Mouse (Mus musculus) adrenal gland, adult (tissue): ENCODE results near the gene Cfap73.
A peak's percentile ranks its signal among the peaks of the same experiment; 100 is the strongest.

Experiments
- DNase-seq, 2 experiments: peaks; one replicate each; pipeline ENCODE4 v3.0.0; 2022 to 2023; ENCODE audit warnings: low spot score in 1 of 2; ENCODE audit not compliant: inconsistent age in 2 of 2

Cfap73 gene

DNA sequence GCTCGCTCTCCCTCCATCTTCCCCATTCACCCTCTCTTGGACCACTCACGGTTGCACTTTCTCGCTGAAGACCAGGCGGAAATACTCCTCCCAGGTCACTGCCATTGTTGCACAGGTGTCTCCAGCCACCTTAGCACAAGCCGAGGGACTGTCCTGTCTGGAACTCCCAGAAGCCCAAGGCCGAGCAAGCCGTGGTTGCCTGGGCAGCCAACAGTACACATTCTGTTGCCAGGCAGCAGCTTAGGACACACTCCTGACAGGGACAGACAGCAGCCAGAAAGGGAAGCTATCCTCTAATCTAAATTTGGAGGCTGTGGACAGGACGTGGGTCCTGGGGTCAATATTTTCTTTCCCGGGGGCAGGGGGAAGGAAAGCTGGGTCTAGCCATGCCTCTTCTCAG, at the start of gene Cfap73:
Gene Cfap73 (minus strand): TSS at position 105 of the 400 bp plus-strand sequence.
- DNase-seq = peak; percentile 57 to 78

DNA sequence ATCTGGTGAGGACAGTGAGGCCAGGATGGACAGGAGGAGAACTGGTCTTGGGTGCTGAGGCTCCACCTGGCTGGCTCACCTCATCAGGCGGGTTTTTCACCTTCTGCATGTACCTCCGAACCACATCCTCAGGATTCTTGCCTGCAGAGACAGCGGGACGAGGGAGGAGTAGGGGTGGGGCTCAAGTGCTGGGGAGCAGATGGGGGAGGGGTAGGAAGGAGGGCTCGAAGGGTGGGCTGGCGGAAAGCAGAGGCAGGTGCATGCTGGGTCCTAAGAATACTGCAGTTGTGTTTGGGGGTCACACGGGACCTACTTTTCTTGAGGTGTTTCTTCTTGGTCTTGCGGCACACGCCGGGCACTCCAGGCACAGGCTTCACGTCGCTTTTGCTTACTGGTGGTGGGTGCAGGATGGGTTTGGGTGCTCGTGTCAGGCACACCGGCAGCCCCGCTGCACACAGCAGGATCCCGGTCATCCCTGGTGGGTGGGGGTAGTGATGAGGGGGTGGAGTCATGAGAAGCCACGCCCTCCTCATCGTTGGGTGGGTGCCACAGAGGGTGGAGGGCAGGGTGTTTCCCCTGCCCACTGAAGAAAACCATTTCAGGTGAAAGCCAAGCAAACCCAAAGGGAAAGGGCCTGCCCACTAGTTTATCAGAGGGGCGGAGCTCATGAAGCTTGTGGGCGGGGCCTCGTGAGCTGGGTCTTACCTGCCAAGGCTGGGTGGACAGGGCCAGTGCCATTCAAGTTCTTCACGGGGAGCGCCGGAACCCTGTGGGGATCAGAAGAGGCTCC, 49.1 kb upstream of the Cfap73 start:
- DNase-seq = no peak

DNA sequence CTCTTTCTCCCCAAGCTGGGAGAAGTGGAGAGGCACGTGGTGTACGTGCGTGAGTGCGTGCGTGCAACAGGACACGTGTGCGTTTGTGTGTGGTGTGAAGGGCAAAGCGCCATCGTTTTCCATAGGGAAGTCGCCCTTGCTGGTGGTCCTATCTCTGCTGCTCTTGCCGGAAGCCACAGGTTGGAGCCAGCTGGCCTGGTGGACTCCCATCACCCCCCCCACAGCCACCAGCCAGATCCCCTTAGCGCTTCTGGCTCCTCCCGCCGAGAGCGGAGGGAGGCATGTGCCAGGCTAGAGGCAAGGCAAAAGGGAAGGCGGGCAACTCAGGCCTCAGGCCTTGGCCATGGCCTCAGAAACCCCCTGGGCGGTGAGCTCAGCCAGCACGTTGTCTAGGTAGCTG, 46.9 kb upstream of the Cfap73 start:
- DNase-seq = no peak

DNA sequence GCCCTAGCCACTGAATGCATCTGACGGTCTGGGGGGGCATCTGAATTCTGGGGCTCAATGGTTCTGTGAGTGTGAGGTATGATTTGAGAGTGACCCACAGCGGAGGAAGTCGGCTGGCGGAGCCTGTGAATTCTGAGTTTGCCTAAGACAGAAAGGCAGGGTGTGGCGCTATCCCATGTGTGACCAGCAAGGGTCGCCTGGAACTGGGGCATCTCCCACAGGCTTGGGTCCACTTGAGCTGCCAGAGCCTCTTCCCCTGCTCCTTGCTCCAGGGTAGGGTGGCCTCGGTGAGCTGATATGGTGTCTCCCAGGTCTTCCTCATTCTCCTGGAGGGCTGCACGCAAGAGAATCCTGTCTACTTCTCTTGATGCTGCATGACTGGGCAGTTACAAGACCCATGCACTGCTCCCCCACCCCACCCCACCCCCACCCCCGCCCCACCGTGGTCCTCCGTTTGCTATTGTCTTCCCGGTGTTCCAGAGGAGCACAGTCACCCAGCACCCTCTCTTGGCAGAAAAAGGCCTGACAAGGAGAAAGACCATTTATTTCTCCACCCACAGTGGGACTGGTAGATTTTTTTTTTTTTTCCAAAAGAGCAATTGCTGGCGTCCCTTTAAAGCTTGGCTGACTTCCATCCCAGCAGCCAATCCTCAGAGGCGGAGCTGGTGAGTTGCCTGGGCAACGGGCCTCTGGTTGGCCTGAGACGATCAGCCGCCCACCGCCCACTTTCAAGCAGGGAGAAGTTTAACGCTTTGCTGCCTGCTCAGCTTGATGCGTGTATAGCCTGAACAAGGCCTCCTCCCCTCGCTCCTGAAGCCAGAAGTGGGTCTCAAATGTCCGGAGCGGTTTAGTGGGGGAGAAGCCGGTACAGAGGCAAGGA, 45.9 kb upstream of the Cfap73 start:
- DNase-seq = peak; percentile 88 to 90

DNA sequence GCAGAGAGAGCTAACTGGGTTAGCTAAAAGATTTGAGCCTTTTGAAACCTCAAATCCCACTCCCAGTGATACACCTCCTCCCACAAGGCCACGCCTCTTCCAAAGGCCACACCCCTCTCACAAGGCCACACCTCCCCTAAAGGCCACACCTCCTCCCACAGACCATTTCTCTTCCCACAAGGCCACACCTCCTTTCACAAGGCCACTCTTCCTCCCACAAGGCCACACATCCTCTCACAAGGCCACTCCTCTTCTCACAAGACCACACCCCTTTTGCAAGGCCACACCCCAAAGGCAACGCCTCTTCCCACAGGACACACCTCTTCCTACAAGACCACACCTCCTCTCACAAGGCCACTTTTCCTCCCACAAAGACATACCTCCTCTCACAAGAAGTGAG, 43.5 kb upstream of the Cfap73 start:
- peak; percentile 50 to 69 for DNase-seq

DNA sequence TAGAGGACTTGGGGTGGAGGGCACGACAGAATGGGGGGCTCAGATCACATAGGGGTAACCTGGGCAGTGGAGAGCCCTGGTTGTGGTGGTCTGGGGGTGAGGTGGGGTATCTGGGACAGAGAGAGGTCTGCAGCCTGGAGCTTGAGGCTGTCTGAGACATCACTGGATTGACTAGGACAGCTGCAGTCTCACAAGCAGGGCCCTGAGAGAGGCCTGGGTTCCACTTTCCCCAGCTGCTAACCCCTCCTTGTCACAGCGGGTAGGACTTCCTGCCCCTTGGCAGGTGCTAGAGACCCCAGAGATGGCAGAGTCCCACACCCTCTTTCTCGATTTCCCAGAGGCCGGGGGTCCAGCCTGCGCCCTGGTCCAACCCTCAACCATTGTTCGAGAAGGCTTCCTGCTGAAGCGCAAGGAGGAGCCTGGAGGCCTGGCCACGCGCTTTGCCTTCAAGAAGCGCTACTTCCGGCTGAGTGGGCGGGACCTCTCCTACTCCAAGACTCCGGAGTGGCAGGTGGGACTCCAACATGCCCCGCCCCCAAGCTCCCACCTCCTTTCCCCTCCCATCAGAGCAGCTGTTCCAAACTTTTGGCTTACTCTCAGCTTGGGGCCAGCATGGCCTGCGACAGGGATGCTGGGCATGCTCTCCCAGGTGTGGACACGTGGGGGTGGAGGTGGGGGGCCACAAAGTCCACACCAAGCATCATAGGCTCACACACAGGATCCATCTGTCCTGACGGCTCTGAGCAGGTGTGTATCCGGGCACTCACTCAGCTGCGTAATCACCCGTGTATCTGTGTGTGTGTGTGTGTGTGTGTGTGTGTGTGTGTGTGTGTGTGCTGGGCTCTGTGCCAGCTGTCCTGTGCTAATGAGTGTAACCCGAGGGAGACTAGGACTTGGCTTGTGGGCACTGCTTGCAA, 40.5 kb upstream of the Cfap73 start:
- no peak for DNase-seq

DNA sequence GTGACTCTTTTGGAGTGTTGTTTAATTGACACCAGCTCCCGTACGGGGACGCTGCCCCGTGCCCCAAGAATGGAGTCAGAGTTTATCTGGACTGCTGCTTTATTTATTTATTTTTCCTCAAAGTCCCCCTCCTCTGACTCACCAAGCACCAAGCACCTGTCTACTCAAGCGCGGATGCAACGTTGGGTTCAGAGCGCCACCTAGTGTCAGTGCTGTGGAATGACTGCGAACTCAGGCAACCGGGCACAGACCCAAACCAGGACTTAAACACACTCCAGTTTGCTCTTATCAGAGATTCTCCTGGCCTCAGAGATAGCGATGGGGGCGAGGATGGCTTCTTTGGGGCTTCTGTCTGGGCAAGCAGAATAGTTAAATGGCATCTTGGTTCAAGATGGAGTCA, 39.6 kb upstream of the Cfap73 start:
- DNase-seq = peak; percentile 69 to 86

DNA sequence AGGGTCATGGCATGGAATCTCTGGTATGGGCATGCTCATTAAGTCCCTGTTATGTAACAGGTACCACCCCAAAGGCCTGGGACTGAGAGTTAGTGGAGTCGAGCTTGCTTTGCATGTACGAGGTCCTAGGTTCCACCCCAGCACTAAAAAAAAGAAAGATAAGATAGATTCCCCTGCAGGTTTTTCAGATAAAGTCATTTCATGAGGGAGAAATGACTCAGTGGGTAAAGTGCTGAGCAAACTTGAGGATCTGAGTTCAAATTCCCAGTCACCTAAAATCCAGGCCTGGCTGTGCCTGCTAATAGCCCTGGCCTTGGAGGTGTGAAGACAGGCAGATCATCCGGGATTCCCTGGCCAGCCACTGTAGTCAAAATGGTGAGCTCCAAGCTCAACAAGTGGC, 37.8 kb upstream of the Cfap73 start:
- no peak for DNase-seq

DNA sequence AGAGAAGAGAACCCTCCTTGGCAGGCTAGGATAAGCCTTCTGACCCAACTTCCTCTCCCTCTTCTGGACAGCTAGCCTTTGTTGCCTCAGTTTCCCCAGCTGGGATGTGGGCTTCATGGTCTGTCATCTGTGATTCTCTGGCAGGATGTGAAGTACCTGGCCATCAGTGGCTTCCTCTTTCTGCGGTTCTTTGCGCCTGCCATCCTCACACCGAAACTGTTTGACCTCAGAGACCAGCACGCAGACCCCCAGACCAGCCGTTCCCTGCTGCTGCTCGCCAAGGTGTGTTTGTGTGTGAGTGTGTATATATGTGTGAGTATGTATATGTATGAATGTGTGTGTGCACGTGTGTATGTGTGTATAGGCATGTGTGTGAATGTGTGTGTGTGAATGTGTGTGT, 36.1 kb upstream of the Cfap73 start:
- no peak for DNase-seq

DNA sequence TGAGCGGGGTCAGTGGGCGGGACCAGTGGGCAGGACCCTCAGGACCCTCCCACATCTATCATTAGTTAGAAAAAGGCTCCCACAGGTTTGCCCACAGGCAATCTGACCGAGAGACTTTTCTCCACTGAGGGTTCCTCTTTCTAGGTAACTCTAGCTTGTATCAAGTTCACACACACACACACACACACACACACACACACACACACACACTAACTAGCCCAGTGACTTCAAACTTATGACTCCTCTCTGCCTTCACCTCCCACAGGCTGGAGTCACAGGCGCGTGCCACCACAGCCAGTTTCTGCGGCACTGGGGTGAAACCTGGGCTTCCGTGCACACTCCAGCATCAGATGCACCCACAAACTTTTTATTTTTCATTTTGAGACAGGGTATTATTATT, 34.7 kb upstream of the Cfap73 start:
- DNase-seq = no peak

DNA sequence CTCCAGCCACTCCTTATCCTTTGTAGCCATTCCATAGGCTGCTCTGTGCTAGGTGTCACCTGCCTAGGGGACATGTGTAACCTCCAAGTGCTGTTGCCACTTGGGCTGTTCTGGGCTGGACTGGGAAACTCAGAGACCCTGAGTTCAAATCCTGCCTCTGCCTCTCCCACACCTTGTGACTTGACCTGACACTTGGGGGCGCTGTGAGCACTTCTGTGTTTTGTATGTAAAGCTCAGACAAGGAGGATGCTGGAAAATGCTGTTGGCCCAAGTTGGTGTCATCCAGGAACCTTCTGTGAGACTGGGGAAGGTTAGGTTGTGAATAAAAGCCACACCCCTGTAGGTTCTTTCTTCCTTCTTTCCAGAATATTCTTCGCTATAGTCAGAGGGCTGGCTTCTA, 30.9 kb upstream of the Cfap73 start:
- no peak for DNase-seq

DNA sequence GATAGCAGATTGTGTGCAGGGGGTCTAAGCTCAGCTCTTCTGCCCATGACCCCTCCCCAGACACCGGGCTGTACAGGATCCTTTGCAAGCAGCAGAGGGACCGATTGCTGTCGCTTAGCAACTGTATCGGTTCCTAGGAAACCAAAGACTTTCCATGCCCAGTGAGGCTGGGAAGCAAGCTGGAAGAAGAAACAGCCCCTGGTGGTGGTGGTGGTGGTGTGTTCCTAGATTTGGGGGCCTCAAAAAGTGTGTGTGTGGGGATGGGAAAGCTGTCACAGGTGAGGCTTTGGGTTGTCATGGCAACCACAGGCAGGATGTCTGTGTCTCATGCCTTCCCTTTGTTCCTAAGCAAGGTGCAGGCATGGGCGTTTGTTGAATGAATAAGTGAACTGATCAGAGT, 26.8 kb upstream of the Cfap73 start:
- no peak for DNase-seq

DNA sequence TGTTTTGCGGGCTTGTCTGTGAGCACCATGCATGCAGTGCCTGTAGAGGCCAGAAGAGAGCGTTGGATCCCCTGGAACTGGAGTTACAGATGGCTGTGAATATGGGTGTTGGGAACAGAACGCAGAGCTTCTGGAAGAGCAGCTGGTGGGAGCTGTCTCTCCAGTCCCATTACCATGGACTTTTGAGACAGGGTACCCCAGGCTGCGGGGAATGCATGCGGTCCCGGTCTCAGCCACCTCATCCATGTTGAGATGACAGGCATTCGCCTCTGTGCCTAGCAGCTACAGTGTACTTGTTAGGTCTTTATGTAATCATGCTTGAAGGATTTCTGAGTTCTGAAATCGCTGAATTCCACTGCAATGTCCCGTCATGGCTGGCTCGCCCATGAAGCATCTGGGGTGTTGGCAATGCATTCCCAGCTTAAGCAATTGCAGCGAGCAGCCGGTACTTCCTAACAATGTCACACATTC, 22.3 kb upstream of the Cfap73 start:
- DNase-seq = no peak

DNA sequence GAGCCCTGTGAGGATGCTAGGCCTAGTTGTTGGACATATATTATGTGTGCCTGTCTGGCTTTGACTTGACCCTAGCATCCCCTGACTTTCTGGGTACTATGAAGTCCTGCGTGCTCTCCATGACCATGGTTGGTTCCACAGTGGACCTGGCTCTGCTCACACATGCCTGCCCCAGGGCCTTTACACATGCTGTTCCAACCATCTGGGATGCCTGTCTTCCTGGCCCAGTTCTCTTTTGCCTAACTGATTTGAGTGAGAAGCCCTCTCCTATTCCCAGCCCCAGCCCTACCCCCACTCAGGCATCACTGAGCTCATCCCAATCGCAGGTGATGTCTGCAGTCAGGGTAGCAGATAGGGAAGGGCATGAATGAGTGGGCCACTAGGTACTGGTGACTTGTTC, 19.8 kb upstream of the Cfap73 start:
- no peak for DNase-seq

DNA sequence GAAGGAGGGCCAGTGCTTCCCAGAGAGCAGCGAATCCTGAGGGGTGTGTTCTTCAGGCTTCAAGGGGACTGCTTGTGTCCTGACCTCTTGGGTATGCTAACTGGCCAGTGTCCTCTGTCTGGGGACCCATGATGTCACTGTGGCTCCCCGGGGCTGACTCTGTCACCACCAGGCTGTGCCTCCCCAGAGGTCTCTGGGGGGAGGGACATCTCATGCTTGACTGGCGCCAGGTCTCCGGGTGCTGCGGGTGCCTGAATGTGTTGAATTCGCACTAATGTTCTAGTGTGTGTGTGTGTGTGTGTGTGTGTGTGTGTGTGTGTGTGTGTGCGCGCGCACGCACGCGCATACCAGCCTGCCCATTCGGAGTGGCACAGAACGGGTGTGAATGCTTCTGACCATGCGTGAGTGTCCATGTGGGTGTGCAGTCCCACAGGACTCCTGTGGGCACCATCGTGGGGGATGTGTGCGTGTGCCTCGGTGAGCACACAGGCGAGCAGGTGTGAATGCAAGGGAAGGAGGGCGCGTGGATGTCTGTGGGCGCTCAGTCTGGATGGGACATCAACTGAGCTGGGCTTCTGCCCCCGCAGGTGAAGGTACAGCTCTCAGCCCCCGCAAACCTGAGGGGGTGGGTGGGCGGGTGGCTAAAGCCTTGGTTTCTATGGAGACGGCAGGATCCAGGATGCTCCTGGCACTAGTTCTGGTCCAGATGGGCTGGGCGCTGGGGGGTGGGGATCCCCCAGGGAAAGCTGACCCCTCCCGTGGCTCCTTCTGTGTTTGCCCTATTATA, 19.1 kb upstream of the Cfap73 start:
- no peak for DNase-seq

DNA sequence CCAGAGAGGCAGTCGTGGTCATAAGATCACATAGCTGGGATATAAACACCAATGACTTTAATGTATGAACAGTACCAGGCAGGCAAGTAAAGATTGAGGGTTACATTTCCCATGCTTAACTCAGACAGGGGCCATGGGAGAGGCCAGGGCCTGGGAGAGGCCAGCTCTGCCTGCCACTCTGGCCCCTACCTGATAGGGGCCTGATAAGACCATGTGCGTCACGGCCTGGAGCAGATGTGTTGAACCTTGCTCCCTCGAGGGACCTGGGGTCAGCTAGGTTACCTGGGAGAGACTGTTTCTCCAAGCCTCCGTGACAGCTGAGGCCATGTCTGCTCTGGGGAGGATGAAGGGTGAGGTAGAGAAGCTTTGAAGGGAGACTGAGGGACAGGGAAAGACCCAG, 17.2 kb upstream of the Cfap73 start:
- no peak for DNase-seq

DNA sequence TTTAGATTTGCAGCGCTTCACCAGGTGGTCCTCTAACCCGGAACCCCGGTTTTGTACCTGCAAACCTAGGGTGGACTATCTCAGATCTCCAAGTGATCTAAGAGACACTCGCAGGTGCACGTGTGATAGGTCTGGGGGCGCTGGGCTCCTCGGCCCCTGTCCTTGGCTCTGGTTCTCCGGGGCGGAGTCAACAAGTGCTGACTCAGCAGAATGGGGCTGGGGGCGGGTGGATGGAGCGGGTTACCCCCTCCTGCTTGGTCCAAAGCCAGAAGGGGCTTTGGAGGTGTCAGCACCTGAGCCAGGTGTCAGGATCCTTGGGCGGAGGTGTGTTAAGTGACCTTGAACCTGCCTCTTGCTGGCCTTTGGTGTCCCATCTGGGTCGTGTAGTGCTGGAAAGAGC, 15.9 kb upstream of the Cfap73 start:
- peak in 1 of 2 experiments; percentile 59 for DNase-seq

DNA sequence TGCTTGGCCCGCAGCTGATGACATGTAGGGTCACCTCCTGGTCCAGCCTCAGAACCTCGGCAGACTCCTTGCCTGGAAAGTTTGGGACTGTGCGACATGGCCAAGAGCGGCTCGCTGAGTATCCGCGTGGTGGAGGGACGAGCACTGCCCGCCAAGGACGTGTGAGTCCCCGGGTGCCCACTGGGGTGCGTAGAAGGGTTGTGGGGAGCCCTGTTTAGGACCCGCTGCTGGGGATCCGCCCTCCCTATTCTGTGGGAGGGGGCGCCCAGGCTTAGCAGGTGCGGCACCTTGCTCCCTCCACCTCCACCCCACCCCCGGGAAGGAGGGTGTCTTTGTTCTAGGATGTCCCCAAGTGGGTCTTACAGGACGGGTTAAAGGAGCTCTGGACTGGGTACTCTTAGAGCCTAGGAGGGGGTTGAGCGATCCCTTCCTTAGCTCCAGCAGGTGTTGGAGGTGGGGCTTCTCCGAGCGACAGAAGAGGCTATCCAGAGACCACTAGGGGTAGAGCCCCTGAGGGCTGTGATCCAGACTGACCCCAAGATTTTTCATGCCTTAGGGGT, 15.4 kb upstream of the Cfap73 start:
- DNase-seq = no peak

DNA sequence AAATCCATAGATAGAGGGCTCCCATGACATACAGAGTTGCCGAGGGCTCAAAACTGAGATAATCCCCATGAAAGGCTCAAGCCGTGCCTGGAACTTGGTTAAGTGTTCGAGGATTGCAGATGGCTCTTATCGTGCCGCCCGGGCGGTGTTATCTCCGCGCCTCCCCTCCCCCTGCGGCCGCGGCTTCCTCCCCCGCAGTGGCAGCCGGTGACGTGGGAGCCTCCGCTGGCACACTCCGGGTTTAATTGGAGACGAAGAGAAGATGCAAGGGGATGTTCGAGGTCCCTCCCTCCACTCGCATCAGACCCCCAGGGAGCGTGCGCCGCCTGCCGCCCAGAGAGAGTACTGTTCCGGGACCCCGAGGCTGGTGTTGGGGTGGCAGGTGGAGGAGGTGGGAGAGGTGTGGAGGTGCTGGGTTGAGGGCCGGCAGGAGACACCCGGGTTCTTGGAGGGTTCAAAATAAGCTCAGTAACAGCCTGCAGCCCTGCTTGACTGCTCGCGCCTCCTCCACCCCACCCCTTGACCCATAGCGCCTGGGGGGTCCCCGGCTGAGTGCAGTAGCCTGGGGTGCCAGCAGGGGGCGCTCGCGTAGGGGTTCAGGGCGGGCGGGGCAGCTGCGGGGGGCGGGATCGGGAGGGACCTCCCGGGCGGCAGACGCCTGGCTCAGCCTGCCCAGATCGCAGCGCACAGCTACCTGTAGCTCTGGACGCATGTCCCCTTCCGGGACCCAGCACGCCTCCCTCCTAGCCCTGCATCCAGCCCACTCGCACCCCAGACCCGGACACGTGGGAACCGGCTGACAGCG, 14.7 kb upstream of the Cfap73 start, which contains the start of gene Rasal1:
Gene Rasal1 (plus strand): TSS at position 244 of the 805 bp plus-strand sequence.
- peak; percentile 72 to 90 for DNase-seq
